Mouse (Mus musculus): ENCODE data around the gene Hist1h3c.
A peak's percentile ranks its signal among the peaks of the same experiment; 100 is the strongest.
"Not testable (repeated sequence)": the region's sequence is repeated elsewhere in the genome, so short reads cannot be mapped to it uniquely, and the experiment has no call there.

Hist1h3c gene

DNA sequence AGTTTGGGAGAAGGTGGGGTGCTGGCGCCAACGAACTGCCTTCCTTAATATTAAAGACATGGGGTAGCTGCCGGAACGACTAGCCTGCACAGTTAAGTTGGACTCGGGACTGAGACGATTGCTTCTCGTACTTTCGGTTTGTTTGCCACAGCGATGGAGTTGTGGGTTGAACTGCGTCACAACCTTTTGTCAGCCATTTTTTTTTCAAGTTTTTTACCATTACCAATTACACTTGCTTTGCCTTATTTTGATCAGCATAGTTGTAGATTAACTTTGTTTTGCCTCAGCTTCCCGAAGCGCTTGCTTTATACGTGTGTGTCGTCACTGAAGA lies 5.5 kb downstream of the Hist1h3c start:
- no peak for DNase-seq (ENCODE audit: low spot score)

GRCm38 (mm10) chr13:23739069-23739921 lies 6.1 kb downstream of the Hist1h3c start:
- peak; percentile 93 for DNase-seq (ENCODE audit: low spot score)

GRCm38 (mm10) chr13:23738677-23739068 lies 6.7 kb downstream of the Hist1h3c start, which contains the start of gene Hist1h1c:
TSS of gene Hist1h1c (plus strand) at chr13:23738808.
- peak; percentile 92 for DNase-seq (ENCODE audit: low spot score)

GRCm38 (mm10) chr13:23738041-23738440 lies 7.4 kb downstream of the Hist1h3c start:
- no peak for DNase-seq (ENCODE audit: low spot score)

- no peak for DNase-seq (ENCODE audit: low spot score)
Measured at GRCm38 (mm10) chr13:23737091-23737490, 8.3 kb downstream of the Hist1h3c start.

- DNase-seq (ENCODE audit: low spot score): peak; percentile 40
Measured at GRCm38 (mm10) chr13:23732156-23732804, 13.1 kb downstream of the Hist1h3c start.

DNA sequence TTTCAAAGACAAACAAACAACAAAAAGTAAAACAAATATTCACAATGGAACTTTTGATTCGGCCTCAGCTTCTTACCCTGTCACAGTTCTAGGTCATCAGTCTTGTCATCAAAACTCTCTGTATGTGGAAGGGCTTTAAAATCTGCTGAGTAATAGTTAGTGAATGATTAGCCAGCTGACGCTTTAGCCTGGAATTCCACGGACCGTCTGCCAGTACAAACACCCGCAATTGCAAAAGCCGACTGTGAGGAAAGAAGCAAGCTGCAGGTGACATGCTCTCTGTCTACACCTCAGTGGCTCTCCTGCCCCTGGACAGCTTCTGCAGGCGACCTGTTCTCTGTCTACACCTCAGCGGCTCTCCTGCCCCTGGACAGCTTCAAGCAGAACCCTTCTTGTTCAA lies 14.9 kb downstream of the Hist1h3c start:
- DNase-seq (ENCODE audit: low spot score): no peak

DNA sequence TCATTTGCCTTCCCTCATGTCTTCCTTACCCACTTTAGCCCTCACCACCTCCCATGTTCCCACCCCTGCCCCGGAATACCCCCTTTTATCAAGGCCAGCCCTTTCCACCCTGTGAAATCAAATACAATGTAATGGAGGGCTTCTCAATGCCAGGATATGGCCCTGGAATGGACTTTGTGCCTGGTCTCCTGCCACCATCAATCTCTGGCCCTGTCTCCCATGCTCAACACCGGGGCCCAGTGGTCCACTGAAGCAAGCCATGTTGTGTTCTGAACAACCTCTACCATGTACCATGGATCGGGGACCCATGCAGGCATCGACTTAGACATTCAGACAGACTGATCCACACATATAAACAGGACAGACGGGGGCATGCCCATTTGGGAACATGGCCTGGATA lies 15.7 kb downstream of the Hist1h3c start:
- no peak for DNase-seq (ENCODE audit: low spot score)

- no peak for DNase-seq (ENCODE audit: low spot score)
Measured at GRCm38 (mm10) chr13:23729192-23729525, 16.2 kb downstream of the Hist1h3c start.

GRCm38 (mm10) chr13:23728472-23729191 lies 16.8 kb downstream of the Hist1h3c start:
- no peak for DNase-seq (ENCODE audit: low spot score)

GRCm38 (mm10) chr13:23725213-23725612 lies 20.2 kb downstream of the Hist1h3c start:
- DNase-seq (ENCODE audit: low spot score): no peak

- DNase-seq (ENCODE audit: low spot score): no peak
Measured at GRCm38 (mm10) chr13:23724239-23724638, 21.2 kb downstream of the Hist1h3c start.

- DNase-seq (ENCODE audit: low spot score): not testable (repeated sequence)
Measured at GRCm38 (mm10) chr13:23717593-23718245, 27.7 kb downstream of the Hist1h3c start.

DNA sequence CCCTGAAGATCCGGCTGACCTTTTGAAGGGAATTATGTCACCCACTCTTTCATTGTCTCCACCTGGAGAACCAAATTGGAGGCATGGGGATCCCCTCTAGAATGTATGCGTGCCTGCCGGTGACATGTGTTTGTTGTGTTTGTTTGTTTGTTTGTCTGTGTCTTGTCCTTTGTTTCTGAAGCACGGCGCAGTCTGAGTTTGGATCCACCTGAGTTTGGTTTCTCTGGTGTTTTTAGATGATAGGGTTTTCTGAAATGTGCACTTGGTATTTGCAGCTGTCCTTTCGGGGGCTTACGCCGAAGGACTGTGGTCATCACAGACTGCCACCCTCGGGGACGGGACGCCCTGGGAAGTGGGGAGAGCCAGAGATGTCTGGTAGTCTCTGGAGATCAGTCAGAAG lies 28.2 kb downstream of the Hist1h3c start:
- no peak for DNase-seq (ENCODE audit: low spot score)

DNA sequence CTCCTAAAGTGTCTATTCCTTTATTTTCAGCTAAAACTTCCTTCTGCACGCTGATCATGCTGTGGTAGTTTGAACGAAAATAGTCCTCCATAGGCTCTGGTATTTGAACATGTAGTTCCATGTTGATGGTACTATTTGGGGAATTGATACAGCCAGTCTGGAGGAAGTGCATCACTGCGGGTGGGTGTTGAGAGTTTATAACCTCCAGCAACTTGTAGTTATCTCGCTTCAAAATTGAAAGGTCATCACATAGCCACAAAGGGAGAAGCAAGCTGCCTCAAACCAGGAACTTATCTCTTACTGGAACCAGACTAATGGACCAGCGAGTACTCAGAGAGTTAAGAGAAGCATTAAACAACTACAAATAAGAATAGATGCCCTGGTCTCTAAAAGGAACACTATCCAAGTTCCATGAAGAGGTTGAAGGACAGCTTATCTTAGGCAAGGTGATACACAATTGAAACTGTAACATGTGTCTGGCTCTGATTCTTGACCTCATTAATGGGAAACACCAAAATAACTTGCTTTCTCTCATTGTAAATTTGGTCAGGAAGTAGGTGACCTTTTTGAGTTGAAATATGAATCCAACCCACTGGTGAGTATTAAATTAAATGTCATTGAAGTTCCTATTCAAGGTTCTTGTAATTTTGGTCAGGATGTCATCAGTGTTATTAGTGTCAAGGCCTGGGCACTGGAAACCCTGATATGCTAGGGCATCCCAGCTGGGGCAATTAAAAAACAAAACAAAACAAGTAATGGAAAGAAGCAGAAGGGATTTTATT lies 28.9 kb downstream of the Hist1h3c start:
- no peak for DNase-seq (ENCODE audit: low spot score)

- DNase-seq (ENCODE audit: low spot score): peak; percentile 74
Measured at GRCm38 (mm10) chr13:23710374-23711089, 34.9 kb downstream of the Hist1h3c start, which contains the start of gene Hfe. TSS of gene Hfe (minus strand) at chr13:23710854.

GRCm38 (mm10) chr13:23709714-23710373 lies 35.6 kb downstream of the Hist1h3c start:
- DNase-seq (ENCODE audit: low spot score): no peak

- DNase-seq (ENCODE audit: low spot score): no peak
Measured at GRCm38 (mm10) chr13:23708654-23709053, 36.7 kb downstream of the Hist1h3c start.

GRCm38 (mm10) chr13:23708041-23708440 lies 37.4 kb downstream of the Hist1h3c start:
- DNase-seq (ENCODE audit: low spot score): no peak

- DNase-seq (ENCODE audit: low spot score): no peak
Measured at GRCm38 (mm10) chr13:23706771-23707170, 38.6 kb downstream of the Hist1h3c start.

All from T-cell, adult 2 months (primary cell).